Mouse (Mus musculus) c-Kit-positive CD71-negative TER-119-negative erythroid progenitor cells, embryonic 14.5 days (primary cell): ENCODE results near the gene Slc39a1.
"Not testable (repeated sequence)": the region's sequence is repeated elsewhere in the genome, so short reads cannot be mapped to it uniquely, and the experiment has no call there.

Experiments used
- DNase-seq: peaks from one replicate; pipeline ENCODE4 v3.0.0-alpha.2; 2013; ENCODE audit warnings: low read depth

Gene Slc39a1

GRCm38 (mm10) chr3:90241669-90242358 lies 6.2 kb upstream of the Slc39a1 start:
- no peak for DNase-seq

- no peak for DNase-seq
Observed at GRCm38 (mm10) chr3:90242984-90243775, 4.8 kb upstream of the Slc39a1 start, which contains the start of gene Creb3l4. Gene Creb3l4, minus strand, starts transcription at chr3:90243512.

- no peak for DNase-seq
Observed at GRCm38 (mm10) chr3:90245406-90245805, 2.6 kb upstream of the Slc39a1 start.

GRCm38 (mm10) chr3:90247630-90247959 lies 377 bp upstream of the Slc39a1 start:
- no peak for DNase-seq

GRCm38 (mm10) chr3:90248746-90249100 lies 751 bp downstream of the Slc39a1 start:
- no peak for DNase-seq

GRCm38 (mm10) chr3:90250791-90251190 lies 2.8 kb downstream of the Slc39a1 start:
- no peak for DNase-seq

- not testable (repeated sequence) for DNase-seq
Observed at GRCm38 (mm10) chr3:90251731-90252226, 3.8 kb downstream of the Slc39a1 start.

GRCm38 (mm10) chr3:90252659-90253058 lies 4.7 kb downstream of the Slc39a1 start:
- not testable (repeated sequence) for DNase-seq

GRCm38 (mm10) chr3:90253174-90253573 lies 5.2 kb downstream of the Slc39a1 start:
- DNase-seq, result not testable (repeated sequence)

- DNase-seq, result peak; percentile 85
Observed at GRCm38 (mm10) chr3:90253653-90254418, 5.9 kb downstream of the Slc39a1 start, which contains the start of gene Crtc2. Gene Crtc2, plus strand, starts transcription at chr3:90254163.

- DNase-seq, result no peak
Observed at GRCm38 (mm10) chr3:90254419-90255193, 6.6 kb downstream of the Slc39a1 start.

- no peak for DNase-seq
Observed at GRCm38 (mm10) chr3:90255194-90255565, 7.2 kb downstream of the Slc39a1 start.

- DNase-seq, result no peak
Observed at GRCm38 (mm10) chr3:90255784-90256353, 7.9 kb downstream of the Slc39a1 start.

GRCm38 (mm10) chr3:90256731-90257530 lies 9.0 kb downstream of the Slc39a1 start:
- no peak for DNase-seq

GRCm38 (mm10) chr3:90258521-90258920 lies 10.5 kb downstream of the Slc39a1 start:
- DNase-seq, result no peak

- no peak for DNase-seq
Observed at GRCm38 (mm10) chr3:90263121-90263771, 15.3 kb downstream of the Slc39a1 start.

GRCm38 (mm10) chr3:90264687-90265033 lies 16.7 kb downstream of the Slc39a1 start:
- no peak for DNase-seq

GRCm38 (mm10) chr3:90265034-90265931 lies 17.3 kb downstream of the Slc39a1 start, which contains the start of gene Dennd4b:
Gene Dennd4b, plus strand, starts transcription at chr3:90265185.
- DNase-seq, result peak; percentile 79
